Mouse (Mus musculus) midbrain, embryonic 13.5 days (tissue): ENCODE measurements around the gene Ampd1. TPM values are rescaled to one million over a fixed set of nuclear protein-coding genes. Genes with fewer than 3 reads are reported as not detected.

Experiments used
- ATAC-seq: fragments of 200-750 bp; cut with Nextera tagmentation; 2 replicates; pipeline ENCODE4 v1.8.0; 2017; ENCODE audit warnings: mild to moderate bottlenecking, moderate TSS enrichment, moderate library complexity
- H3K27ac ChIP-seq: fragments of 300-500 bp; sonication (generic); 2 replicates; pipeline ENCODE4 v1.5.1; 2015; ENCODE audit warnings: inconsistent platforms, mild to moderate bottlenecking, moderate library complexity
- H3K27me3 ChIP-seq: fragments of 300-500 bp; sonication (generic); 2 replicates; pipeline ENCODE4 v1.6.1; 2015; ENCODE audit warnings: mild to moderate bottlenecking, inconsistent platforms
- H3K36me3 ChIP-seq: fragments of 300-500 bp; sonication (generic); 2 replicates; pipeline ENCODE4 v1.6.1; 2015; ENCODE audit warnings: mild to moderate bottlenecking, inconsistent platforms
- H3K4me1 ChIP-seq: fragments of 300-500 bp; sonication (generic); replicated peaks from 2 replicates; pipeline ENCODE4 v1.6.1; 2015; ENCODE audit warnings: inconsistent platforms
- H3K4me2 ChIP-seq: fragments of 300-500 bp; sonication (generic); replicated peaks from 2 replicates; pipeline ENCODE4 v1.6.1; 2015; ENCODE audit warnings: moderate library complexity, mild to moderate bottlenecking, inconsistent platforms
- H3K4me3 ChIP-seq: fragments of 300-500 bp; sonication (generic); replicated peaks from 2 replicates; pipeline ENCODE4 v1.5.1; 2015; ENCODE audit warnings: mild to moderate bottlenecking, inconsistent platforms
- H3K9ac ChIP-seq: fragments of 300-500 bp; sonication (generic); replicated peaks from 2 replicates; pipeline ENCODE4 v1.6.1; 2015; ENCODE audit warnings: mild to moderate bottlenecking, inconsistent platforms
- H3K9me3 ChIP-seq: fragments of 300-500 bp; sonication (generic); 2 replicates; pipeline ENCODE4 v1.6.1; 2016; ENCODE audit warnings: mild to moderate bottlenecking, inconsistent platforms
- WGBS: fragments of 180-500 bp; shearing (Covaris S2); methylation state at CpG from one replicate; pipeline ENCODE4 v1.1.7; 2015; 5-methylcytosine and 5-hydroxymethylcytosine counted together
- polyA plus RNA-seq: library from polyadenylated mRNA; unstranded; fragments of >200 nt; fragmentation: Nextera tagmentation; extraction: Ambion mirVana; gene quantifications from 2 replicates; pipeline ENCODE4 v1.2.1, GENCODE M21; 2015

The Ampd1 gene
- polyA plus RNA-seq, 1 experiment from 2014 or later = not detected

DNA sequence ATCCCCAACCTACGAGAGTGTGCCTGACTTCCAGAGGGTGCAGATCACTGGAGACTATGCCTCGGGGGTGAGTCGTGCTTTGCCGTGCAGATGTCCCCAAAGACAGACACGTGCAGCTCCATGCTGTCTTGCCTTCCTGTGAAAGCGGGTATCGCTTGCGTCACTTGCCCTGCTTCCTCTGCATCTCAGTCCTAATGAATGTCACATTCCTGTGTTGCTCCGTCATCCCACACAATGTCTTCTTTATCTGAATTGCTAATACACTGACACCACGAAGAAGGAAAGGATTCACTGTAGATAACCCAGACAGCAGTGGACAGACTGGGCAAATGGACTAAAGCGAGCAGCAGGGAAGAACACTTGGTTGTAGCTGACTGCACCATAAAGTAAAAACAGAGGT lies 7.2 kb downstream of the Ampd1 start:
- no peak for ATAC-seq
- H3K36me3 ChIP-seq = no peaks in the 10 kb centered on the region
- no peak overlapping the region for H3K9ac ChIP-seq
- no peak overlapping the region for H3K4me2 ChIP-seq
- no peaks in the 10 kb centered on the region for H3K4me1 ChIP-seq
- no peaks in the 10 kb centered on the region for H3K27me3 ChIP-seq
- H3K4me3 ChIP-seq = no peak overlapping the region
- H3K27ac ChIP-seq = no peak overlapping the region
- 71% methylated on average over 11 of the region's 11 CpGs for WGBS
- H3K9me3 ChIP-seq = no peaks in the 10 kb centered on the region

GRCm38 (mm10) chr3:103081861-103082453 lies 8.1 kb downstream of the Ampd1 start:
- no peaks in the 10 kb centered on the region for H3K27me3 ChIP-seq
- H3K27ac ChIP-seq = no peak overlapping the region
- H3K9me3 ChIP-seq = no peaks in the 10 kb centered on the region
- WGBS = 89% methylated on average over 17 of the region's 17 CpGs
- no peak for ATAC-seq
- H3K4me3 ChIP-seq = no peak overlapping the region
- no peaks in the 10 kb centered on the region for H3K4me1 ChIP-seq
- no peaks in the 10 kb centered on the region for H3K36me3 ChIP-seq
- H3K4me2 ChIP-seq = no peak overlapping the region
- no peak overlapping the region for H3K9ac ChIP-seq

- Histone ChIP-seq H3K27ac (no peak overlapping the region), H3K4me1 (no peaks in the 10 kb centered on the region), H3K36me3 (no peaks in the 10 kb centered on the region), H3K4me3 (no peak overlapping the region), H3K9ac (no peak overlapping the region), H3K9me3 (no peaks in the 10 kb centered on the region), H3K4me2 (no peak overlapping the region), H3K27me3 (no peaks in the 10 kb centered on the region)
- no peak for ATAC-seq
- 95% methylated on average over 5 of the region's 5 CpGs for WGBS
These were observed 8.9 kb downstream of the Ampd1 start for GRCm38 (mm10) chr3:103082761-103083160.

DNA sequence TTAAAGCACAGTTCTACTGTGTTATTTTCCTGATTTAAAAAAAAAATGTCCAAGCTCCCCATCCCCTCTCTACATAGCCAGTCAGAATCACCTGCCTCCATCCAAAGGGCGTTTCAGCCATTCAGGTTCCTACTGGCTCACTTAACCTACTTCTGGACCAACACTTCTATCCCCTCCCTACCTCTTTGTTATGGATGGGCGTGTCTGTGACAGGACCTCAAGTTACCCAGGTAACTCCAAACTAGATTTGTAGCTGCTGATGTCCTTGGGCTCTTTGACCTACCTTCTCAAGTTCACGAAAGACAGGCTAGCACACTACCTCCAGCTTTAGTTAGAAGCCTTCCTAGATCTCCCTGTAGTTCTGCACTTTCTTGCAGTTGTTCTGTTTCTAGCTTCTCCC lies 12.2 kb downstream of the Ampd1 start:
- Histone ChIP-seq H3K27ac (no peak overlapping the region), H3K9ac (no peak overlapping the region), H3K4me1 (no peaks in the 10 kb centered on the region), H3K4me3 (no peak overlapping the region), H3K27me3 (no peaks in the 10 kb centered on the region), H3K4me2 (no peak overlapping the region), H3K9me3 (no peaks in the 10 kb centered on the region), H3K36me3 (no peaks in the 10 kb centered on the region)
- WGBS = 78% methylated on average over 3 of the region's 3 CpGs
- ATAC-seq = no peak

DNA sequence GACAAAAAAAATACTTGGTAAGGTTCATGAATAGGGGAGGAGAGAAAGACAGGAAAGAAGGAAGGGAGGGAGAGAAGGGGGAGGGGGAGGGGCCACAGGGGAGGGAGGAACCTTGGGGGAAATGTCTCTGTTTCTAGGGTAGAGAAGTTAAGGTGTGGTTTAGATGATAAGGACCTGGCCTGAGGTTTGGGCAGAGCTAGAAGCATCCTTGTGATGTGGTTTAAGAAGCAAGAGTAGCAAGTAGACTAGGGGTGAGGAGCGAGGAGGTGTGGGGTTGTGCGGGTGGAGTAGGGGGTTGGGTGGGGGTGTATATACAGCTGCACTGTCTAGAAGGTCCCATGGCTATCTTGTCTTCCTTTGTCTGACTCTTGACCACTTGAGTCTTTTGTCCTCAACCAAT lies 17.9 kb downstream of the Ampd1 start:
- H3K4me3 ChIP-seq = no peak overlapping the region
- no peak overlapping the region for H3K9ac ChIP-seq
- no peak overlapping the region for H3K4me2 ChIP-seq
- H3K27me3 ChIP-seq = no peaks in the 10 kb centered on the region
- no peaks in the 10 kb centered on the region for H3K36me3 ChIP-seq
- H3K9me3 ChIP-seq = no peaks in the 10 kb centered on the region
- no peaks in the 10 kb centered on the region for H3K4me1 ChIP-seq
- no peak for ATAC-seq
- WGBS = 93% methylated on average over 2 of the region's 2 CpGs
- no peak overlapping the region for H3K27ac ChIP-seq

DNA sequence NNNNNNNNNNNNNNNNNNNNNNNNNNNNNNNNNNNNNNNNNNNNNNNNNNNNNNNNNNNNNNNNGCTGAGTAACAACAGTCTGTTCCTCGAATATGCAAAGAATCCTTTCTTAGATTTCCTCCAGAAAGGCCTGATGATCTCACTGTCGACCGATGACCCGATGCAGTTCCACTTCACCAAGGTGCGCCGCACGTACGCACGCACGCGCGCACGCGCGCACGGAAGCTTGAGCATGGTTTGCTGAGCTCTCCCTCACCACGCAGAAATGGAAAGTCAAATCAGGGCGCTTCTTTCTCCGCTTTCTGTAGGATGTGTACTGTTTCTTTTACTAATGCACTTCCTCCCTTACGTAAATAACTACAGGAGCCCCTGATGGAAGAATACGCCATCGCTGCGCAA lies 24.8 kb downstream of the Ampd1 start:
- H3K36me3 ChIP-seq = no peaks in the 10 kb centered on the region

DNA sequence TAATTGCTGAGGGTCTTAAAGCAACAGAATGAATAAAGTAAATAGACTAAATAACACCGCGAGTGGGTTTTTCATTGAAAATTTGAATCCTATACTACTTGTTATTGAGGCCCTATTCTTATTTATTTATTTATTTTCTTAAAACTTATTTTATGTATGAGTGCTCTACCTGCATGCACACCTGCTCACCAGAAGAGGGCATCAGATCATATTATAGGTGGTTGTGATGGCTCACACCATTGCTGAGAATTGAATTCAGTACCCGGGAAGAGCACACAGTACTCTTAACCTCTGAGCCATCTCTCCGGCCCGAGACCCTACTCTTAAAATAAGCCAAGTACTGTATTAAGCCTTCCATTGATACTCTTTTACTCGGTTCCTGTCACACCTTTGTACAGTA lies 25.9 kb downstream of the Ampd1 start:
- Histone ChIP-seq H3K27ac (no peak overlapping the region), H3K4me1 (peaks cover 15% of the 10 kb centered on the region), H3K36me3 (no peaks in the 10 kb centered on the region), H3K4me3 (no peak overlapping the region), H3K4me2 (no peak overlapping the region), H3K9ac (no peak overlapping the region), H3K27me3 (peaks cover 31% of the 10 kb centered on the region), H3K9me3 (no peaks in the 10 kb centered on the region)
- WGBS = 90% methylated on average over 6 of the region's 6 CpGs
- no peak for ATAC-seq

More for the DNA sequence above, 24.8 kb downstream of the Ampd1 start:
- H3K4me2 ChIP-seq = no peak overlapping the region
- WGBS = 74% methylated on average over 23 of the region's 23 CpGs
- no peaks in the 10 kb centered on the region for H3K9me3 ChIP-seq
- H3K4me1 ChIP-seq = peaks cover 15% of the 10 kb centered on the region
- H3K27me3 ChIP-seq = peaks cover 23% of the 10 kb centered on the region
- no peak for ATAC-seq
- H3K27ac ChIP-seq = no peak overlapping the region
- no peak overlapping the region for H3K4me3 ChIP-seq
- no peak overlapping the region for H3K9ac ChIP-seq

- no peak overlapping the region for H3K9ac ChIP-seq
- WGBS = 70% methylated on average over 2 of the region's 2 CpGs
- no peak for ATAC-seq
- peaks cover 15% of the 10 kb centered on the region for H3K4me1 ChIP-seq
- no peaks in the 10 kb centered on the region for H3K9me3 ChIP-seq
- H3K27me3 ChIP-seq = peaks cover 33% of the 10 kb centered on the region
- no peak overlapping the region for H3K4me3 ChIP-seq
- H3K36me3 ChIP-seq = no peaks in the 10 kb centered on the region
- no peak overlapping the region for H3K4me2 ChIP-seq
- H3K27ac ChIP-seq = no peak overlapping the region
These were observed 26.9 kb downstream of the Ampd1 start for GRCm38 (mm10) chr3:103100735-103101134.

- H3K9ac ChIP-seq = no peak overlapping the region
These were observed 27.4 kb downstream of the Ampd1 start for GRCm38 (mm10) chr3:103101194-103101593.

DNA sequence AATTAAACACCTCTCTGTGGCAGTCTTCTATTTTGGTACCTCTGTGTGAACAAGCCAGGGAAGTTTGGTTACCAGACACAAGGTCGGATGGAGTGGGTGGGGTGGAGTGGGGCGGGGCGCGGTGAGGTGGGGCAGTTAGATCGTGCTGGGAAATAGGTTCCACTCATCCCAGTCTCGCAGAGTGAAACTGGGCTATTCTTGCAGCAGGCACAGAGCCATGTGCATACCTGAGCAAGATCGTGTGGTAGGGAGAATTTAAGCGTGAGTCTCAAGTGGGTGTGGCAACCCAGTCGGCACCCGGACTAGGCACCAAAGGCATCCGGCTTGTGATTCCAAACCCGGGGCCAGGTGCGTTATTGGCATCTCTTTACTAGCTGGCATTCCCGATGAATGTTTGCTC lies 28.1 kb downstream of the Ampd1 start:
- H3K9me3 ChIP-seq = no peaks in the 10 kb centered on the region
- H3K4me1 ChIP-seq = peaks cover 15% of the 10 kb centered on the region
- peak overlapping the region; percentile 66 for H3K9ac ChIP-seq
- ATAC-seq = peak; percentile 31; the same call in 1 of the 2 replicates
- H3K4me3 ChIP-seq = peak overlapping the region; percentile 62
- WGBS = 4% methylated on average over 14 of the region's 14 CpGs
- no peaks in the 10 kb centered on the region for H3K36me3 ChIP-seq
- no peak overlapping the region for H3K27ac ChIP-seq
- H3K4me2 ChIP-seq = peak overlapping the region; percentile 94
- peaks cover 33% of the 10 kb centered on the region for H3K27me3 ChIP-seq

More at GRCm38 (mm10) chr3:103101194-103101593, 27.4 kb downstream of the Ampd1 start:
- Histone ChIP-seq H3K27me3 (peaks cover 33% of the 10 kb centered on the region), H3K36me3 (no peaks in the 10 kb centered on the region), H3K9me3 (no peaks in the 10 kb centered on the region), H3K4me1 (peaks cover 15% of the 10 kb centered on the region), H3K4me3 (no peak overlapping the region), H3K4me2 (no peak overlapping the region), H3K27ac (no peak overlapping the region)
- WGBS = 65% methylated on average over 5 of the region's 5 CpGs
- no peak for ATAC-seq

DNA sequence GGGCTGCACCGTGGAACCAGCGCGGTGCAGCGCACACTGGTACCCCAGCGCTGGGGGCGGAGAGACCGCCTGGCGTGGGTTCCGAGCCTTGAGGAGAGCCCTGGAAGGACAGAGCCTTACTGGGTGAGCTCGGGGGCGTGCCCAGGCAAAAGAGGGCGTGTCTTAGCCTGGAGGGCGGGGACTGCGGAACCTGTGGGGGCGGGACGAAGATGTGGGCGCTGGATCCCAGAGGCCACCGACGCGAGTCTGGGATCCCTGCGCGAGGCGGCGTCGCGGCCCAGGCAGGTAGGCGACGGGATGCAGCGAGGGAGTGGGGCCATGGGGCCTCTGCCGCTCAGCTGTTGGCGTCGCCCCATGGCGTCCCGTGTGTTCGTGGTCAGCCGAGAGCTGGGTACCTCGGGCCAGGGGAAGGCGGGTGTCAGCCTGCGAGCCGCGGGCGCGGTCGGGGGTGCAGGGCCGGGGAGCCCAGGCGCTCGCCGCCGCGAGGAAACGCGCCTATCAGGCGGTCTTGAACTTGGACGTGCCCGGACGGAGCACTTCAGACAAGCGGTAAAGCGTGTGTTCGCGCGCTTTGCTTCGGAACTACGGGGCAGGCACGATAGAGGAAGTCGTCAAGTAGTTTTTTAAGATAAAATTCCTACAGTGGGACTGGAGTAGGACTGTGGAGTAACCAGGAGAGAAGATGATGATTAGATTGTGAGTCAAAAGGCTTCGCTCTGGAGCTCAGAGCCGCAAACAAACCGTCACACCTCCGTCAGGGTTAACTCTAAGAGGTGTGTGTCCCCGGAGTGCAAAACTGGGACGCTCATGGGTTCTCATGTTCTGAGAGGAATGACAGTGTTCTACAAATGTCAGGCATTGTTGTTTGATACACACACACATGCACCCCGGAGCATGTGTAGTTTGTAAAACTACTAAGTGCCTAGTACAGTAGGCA lies 28.9 kb downstream of the Ampd1 start, which contains the start of gene Dennd2c:
Gene Dennd2c, plus strand, starts transcription at position 151 of the 937 bp plus-strand sequence.
- Histone ChIP-seq H3K4me2 (peak within 1 kb of the TSS; percentile 94), H3K4me1 (peaks cover 15% of the 10 kb centered on the region), H3K27me3 (peaks cover 33% of the 10 kb centered on the region), H3K9ac (peak within 1 kb of the TSS; percentile 66), H3K36me3 (no peaks in the 10 kb centered on the region), H3K4me3 (peak within 1 kb of the TSS; percentile 62), H3K9me3 (no peaks in the 10 kb centered on the region), H3K27ac (no peak within 1 kb of the TSS)
- 1% methylated on average over 72 of the region's 72 CpGs for WGBS
- ATAC-seq = peak; percentile 98

DNA sequence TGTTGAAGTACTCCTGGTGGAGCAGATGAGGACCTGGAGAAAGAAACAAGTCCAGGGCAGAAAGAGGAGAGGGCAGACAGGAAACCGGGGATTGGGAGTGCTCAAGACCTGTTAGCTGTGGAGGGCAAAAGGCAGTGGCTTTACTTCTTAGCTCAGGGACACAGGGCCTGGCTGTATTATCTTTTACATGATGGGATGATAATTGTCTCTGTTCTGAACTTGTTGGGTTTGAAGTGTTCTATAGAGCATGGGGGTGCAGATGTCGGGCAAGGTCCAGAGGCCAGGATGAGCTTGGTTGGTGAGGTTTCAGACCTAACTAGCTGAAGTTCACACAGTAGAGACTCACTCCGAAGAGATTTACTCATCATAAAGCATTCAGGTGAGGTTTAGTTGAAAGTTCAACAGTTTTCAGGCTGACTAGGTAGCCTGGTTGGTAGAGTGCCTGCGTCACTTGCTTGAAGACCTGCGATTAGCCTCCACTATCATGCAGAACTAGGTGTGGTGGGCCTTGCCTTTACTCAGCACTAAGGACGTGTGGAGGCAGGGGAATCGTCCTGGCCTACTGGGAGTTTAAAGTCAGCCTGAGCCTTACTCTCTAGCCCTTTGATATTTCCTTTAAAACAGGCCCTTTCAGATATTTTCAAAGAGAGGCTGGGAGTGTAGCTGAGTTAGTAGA lies 33.9 kb downstream of the Ampd1 start:
- Histone ChIP-seq H3K36me3 (no peaks in the 10 kb centered on the region), H3K9ac (no peak overlapping the region), H3K9me3 (no peaks in the 10 kb centered on the region), H3K4me3 (no peak overlapping the region), H3K27me3 (peaks cover 19% of the 10 kb centered on the region), H3K27ac (no peak overlapping the region), H3K4me1 (peaks cover 5% of the 10 kb centered on the region), H3K4me2 (no peak overlapping the region)
- WGBS = 88% methylated on average over 7 of the region's 7 CpGs
- no peak for ATAC-seq
